Mouse (Mus musculus): ENCODE results near the gene Apoh.

- TF ChIP-seq CTCF (conservative IDR thresholded peaks at IDR 0.05 in 1 of 2, IDR thresholded peaks at IDR 0.05 in 1 of 2; ENCODE audit: low read depth in 2 of 2, low read length in 2 of 2) (no peak), POLR2A (IDR thresholded peaks at IDR 0.05; ENCODE audit: low read depth, low read length) (no peak), JUND (conservative IDR thresholded peaks at IDR 0.05; ENCODE audit: low read depth, low read length) (no peak), ETS1 (conservative IDR thresholded peaks at IDR 0.05; ENCODE audit: low read depth, low read length) (no peak), MXI1 (IDR thresholded peaks at IDR 0.05; ENCODE audit: low read depth, low read length) (no peak), ELF1 (IDR thresholded peaks at IDR 0.05; ENCODE audit: low read depth, low read length) (no peak), UBTF (IDR thresholded peaks at IDR 0.05; ENCODE audit: low read depth, low read length) (no peak)
Observed at GRCm38 (mm10) chr11:108333583-108334379, 9.4 kb upstream of the Apoh start.

Measured in CH12.LX (cell line).